Mouse (Mus musculus) heart, embryonic 14.5 days (tissue): Measurements from ENCODE around the gene Pkn3. TPM values are rescaled to one million over a fixed set of nuclear protein-coding genes. Genes with fewer than 3 reads are reported as not detected.
A peak's percentile ranks its signal among the peaks of the same experiment; 100 is the strongest.

Experiments used
- ATAC-seq: fragments of 200-750 bp; cut with Nextera tagmentation; 2 replicates; pipeline ENCODE4 v1.8.0; 2017; ENCODE audit warnings: low read depth, moderate TSS enrichment; ENCODE audit not compliant: insufficient number of reproducible peaks, insufficient read depth, low FRiP score
- H3K27ac ChIP-seq, 2 experiments: fragments of 200-500 bp in 1 of 2; fragments of 300-500 bp in 1 of 2; sonication (generic) in 1 of 2; replicated peaks in 1 of 2; 2 replicates each; pipeline ENCODE4 v1.5.1; 2012 to 2014; ENCODE audit warnings: low read depth in 2 of 2, low read length in 2 of 2, control low read depth in 1 of 2, mild to moderate bottlenecking in 1 of 2, mixed read lengths in 1 of 2; ENCODE audit not compliant: control insufficient read depth in 1 of 2, insufficient read depth in 1 of 2
- H3K27me3 ChIP-seq: fragments of 300-500 bp; sonication (generic); 2 replicates; pipeline ENCODE4 v1.6.1; 2014; ENCODE audit warnings: mild to moderate bottlenecking, low read length, control low read depth; ENCODE audit not compliant: control insufficient read depth, insufficient read depth
- H3K36me3 ChIP-seq: fragments of 300-500 bp; sonication (generic); 2 replicates; pipeline ENCODE4 v1.6.1; 2014; ENCODE audit warnings: mild to moderate bottlenecking, control low read depth, low read length, mixed read lengths; ENCODE audit not compliant: control insufficient read depth, insufficient read depth
- H3K4me1 ChIP-seq, 2 experiments: fragments of 200-500 bp in 1 of 2; fragments of 300-500 bp in 1 of 2; sonication (generic) in 1 of 2; 2 replicates each; pipeline ENCODE4 v1.6.1; 2012 to 2014; ENCODE audit warnings: low read length in 2 of 2, control low read depth in 1 of 2, mixed read lengths in 1 of 2; ENCODE audit not compliant: control insufficient read depth in 2 of 2, insufficient read depth in 2 of 2
- H3K4me2 ChIP-seq: fragments of 300-500 bp; sonication (generic); 2 replicates; pipeline ENCODE4 v1.6.1; 2014; ENCODE audit warnings: mild to moderate bottlenecking, low read length
- H3K4me3 ChIP-seq, 2 experiments: fragments of 200-500 bp in 1 of 2; fragments of 300-500 bp in 1 of 2; sonication (generic) in 1 of 2; 2 replicates each; pipeline ENCODE4 v1.5.1; 2012 to 2014; ENCODE audit warnings: low read length in 2 of 2, mild to moderate bottlenecking in 2 of 2, control low read depth in 1 of 2, low read depth in 1 of 2, moderate library complexity in 1 of 2; ENCODE audit not compliant: control insufficient read depth in 1 of 2, insufficient read depth in 1 of 2
- H3K9ac ChIP-seq: fragments of 300-500 bp; sonication (generic); 2 replicates; pipeline ENCODE4 v1.6.1; 2014; ENCODE audit warnings: mild to moderate bottlenecking, low read length
- H3K9me3 ChIP-seq: fragments of 300-500 bp; sonication (generic); 2 replicates; pipeline ENCODE4 v1.6.1; 2016; ENCODE audit warnings: low read length, control low read depth; ENCODE audit not compliant: control insufficient read depth
- WGBS: fragments of 180-500 bp; shearing (Covaris S2); extraction: QIAGEN DNeasy Blood & Tissue Kit; methylation state at CpG from one replicate; pipeline ENCODE4 v1.1.7; 2014; 5-methylcytosine and 5-hydroxymethylcytosine counted together
- polyA plus RNA-seq: library from polyadenylated mRNA; unstranded; fragments of >200 nt; fragmentation: Nextera tagmentation; extraction: Ambion mirVana; gene quantifications from 2 replicates; pipeline ENCODE4 v1.2.1, GENCODE M21; 2014

Gene Pkn3
- polyA plus RNA-seq, 1 experiment from 2014 or later, result 10.0 TPM

GRCm38 (mm10) chr2:30056736-30057135 lies 20.7 kb upstream of the Pkn3 start:
- no peaks in the 10 kb centered on the region for H3K36me3 ChIP-seq
- H3K4me3 ChIP-seq, result no peak overlapping the region
- no peaks in the 10 kb centered on the region for H3K9me3 ChIP-seq
- H3K4me1 ChIP-seq, result 0 out of 4 replicates have a peak, but pooled peaks cover 0 to 5% of the 10 kb centered on the region in 2 experiments
- no peak for ATAC-seq
- H3K4me2 ChIP-seq, result no peak overlapping the region
- H3K27ac ChIP-seq, result no peak overlapping the region
- H3K9ac ChIP-seq, result no peak overlapping the region
- H3K27me3 ChIP-seq, result no peaks in the 10 kb centered on the region
- 74% methylated on average over 3 of the region's 3 CpGs for WGBS

- Histone ChIP-seq H3K4me2 (no peak within 1 kb of the TSS), H3K27me3 (no peaks in the 10 kb centered on the region), H3K9ac (no peak within 1 kb of the TSS), H3K27ac (no peak within 1 kb of the TSS), H3K9me3 (no peaks in the 10 kb centered on the region), H3K4me1 (0 out of 4 replicates have a peak, but pooled peaks cover 0 to 5% of the 10 kb centered on the region in 2 experiments), H3K36me3 (no peaks in the 10 kb centered on the region), H3K4me3 (no peak within 1 kb of the TSS)
- ATAC-seq, result no peak
- 52% methylated on average over 11 of the region's 12 CpGs for WGBS
These were observed 20.1 kb upstream of the Pkn3 start, which contains the start of gene Set for GRCm38 (mm10) chr2:30057223-30057904. Set (plus strand) TSS chr2:30057378.

- H3K9ac ChIP-seq, result no peak overlapping the region
- H3K9me3 ChIP-seq, result no peaks in the 10 kb centered on the region
- H3K4me1 ChIP-seq, result peaks cover 4 to 11% of the 10 kb centered on the region in 2 experiments
- H3K4me2 ChIP-seq, result no peak overlapping the region
- WGBS, result 64% methylated on average over 5 of the region's 5 CpGs
- H3K36me3 ChIP-seq, result no peaks in the 10 kb centered on the region
- H3K4me3 ChIP-seq, result no peak overlapping the region
- H3K27me3 ChIP-seq, result no peaks in the 10 kb centered on the region
- H3K27ac ChIP-seq, result no peak overlapping the region
- ATAC-seq, result no peak
These were observed 19.1 kb upstream of the Pkn3 start for GRCm38 (mm10) chr2:30058418-30058817.

GRCm38 (mm10) chr2:30061215-30062166 lies 16.0 kb upstream of the Pkn3 start:
- Histone ChIP-seq H3K4me2 (peak overlapping the region; percentile 91), H3K27me3 (no peaks in the 10 kb centered on the region), H3K36me3 (no peaks in the 10 kb centered on the region), H3K4me3 (peak overlapping the region; percentile 64 to 67), H3K9me3 (no peaks in the 10 kb centered on the region), H3K9ac (peak overlapping the region; percentile 83), H3K27ac (peak overlapping the region; percentile 96), H3K4me1 (peaks cover 19 to 22% of the 10 kb centered on the region in 2 experiments)
- WGBS, result 8% methylated on average over 37 of the region's 37 CpGs
- no peak for ATAC-seq

- Histone ChIP-seq H3K9ac (peak overlapping the region; percentile 83), H3K27ac (peak overlapping the region; percentile 96), H3K9me3 (no peaks in the 10 kb centered on the region), H3K4me3 (peak overlapping the region; percentile 64 to 67), H3K4me1 (peaks cover 16 to 22% of the 10 kb centered on the region in 2 experiments), H3K36me3 (no peaks in the 10 kb centered on the region), H3K27me3 (no peaks in the 10 kb centered on the region), H3K4me2 (peak overlapping the region; percentile 91)
- peak; percentile 14; the same call in 1 of the 2 replicates for ATAC-seq
- under 1% methylated on average over 40 of the region's 40 CpGs for WGBS
These were observed 15.0 kb upstream of the Pkn3 start for GRCm38 (mm10) chr2:30062249-30063093.

- ATAC-seq, result no peak
- Histone ChIP-seq H3K4me2 (peak overlapping the region; percentile 91), H3K27ac (peak overlapping the region; percentile 96), H3K36me3 (peaks cover 5% of the 10 kb centered on the region), H3K4me3 (peak overlapping the region; percentile 64 to 67), H3K9ac (peak overlapping the region; percentile 83), H3K9me3 (no peaks in the 10 kb centered on the region), H3K27me3 (no peaks in the 10 kb centered on the region), H3K4me1 (peaks cover 16 to 28% of the 10 kb centered on the region in 2 experiments)
- WGBS, result 10% methylated on average over 8 of the region's 8 CpGs
These were observed 14.2 kb upstream of the Pkn3 start for GRCm38 (mm10) chr2:30063235-30063634.

- H3K9ac ChIP-seq, result peak overlapping the region; percentile 83
- WGBS, result 22% methylated on average over 3 of the region's 3 CpGs
- no peak for ATAC-seq
- H3K27ac ChIP-seq, result peak overlapping the region; percentile 96
- no peaks in the 10 kb centered on the region for H3K27me3 ChIP-seq
- H3K36me3 ChIP-seq, result peaks cover 10% of the 10 kb centered on the region
- H3K9me3 ChIP-seq, result no peaks in the 10 kb centered on the region
- peaks cover 16 to 32% of the 10 kb centered on the region in 2 experiments for H3K4me1 ChIP-seq
- H3K4me2 ChIP-seq, result peak overlapping the region; percentile 91
- peak overlapping the region; percentile 64 to 67; a peak in 3 of 4 replicates for H3K4me3 ChIP-seq
These were observed 13.7 kb upstream of the Pkn3 start for GRCm38 (mm10) chr2:30063791-30064190.
